Mouse (Mus musculus) splenic B cell, adult 2 months (primary cell): ENCODE measurements around the gene Syde2.

Experiments used
- DNase-seq: peaks from one replicate; pipeline ENCODE4 v3.0.0-alpha.2; 2011; ENCODE audit warnings: low read depth, low spot score
- H3K27me3 ChIP-seq: 2 replicates; pipeline ENCODE4 v1.6.1; 2012; ENCODE audit warnings: mild to moderate bottlenecking, low read length, moderate library complexity, mixed read lengths; ENCODE audit not compliant: control insufficient read depth, poor library complexity, insufficient read depth, severe bottlenecking
- H3K36me3 ChIP-seq: 2 replicates; pipeline ENCODE4 v1.6.1; 2012; ENCODE audit warnings: mild to moderate bottlenecking, low read length, moderate library complexity, mixed read lengths; ENCODE audit not compliant: control insufficient read depth, poor library complexity, insufficient read depth, severe bottlenecking

Gene Syde2

DNA sequence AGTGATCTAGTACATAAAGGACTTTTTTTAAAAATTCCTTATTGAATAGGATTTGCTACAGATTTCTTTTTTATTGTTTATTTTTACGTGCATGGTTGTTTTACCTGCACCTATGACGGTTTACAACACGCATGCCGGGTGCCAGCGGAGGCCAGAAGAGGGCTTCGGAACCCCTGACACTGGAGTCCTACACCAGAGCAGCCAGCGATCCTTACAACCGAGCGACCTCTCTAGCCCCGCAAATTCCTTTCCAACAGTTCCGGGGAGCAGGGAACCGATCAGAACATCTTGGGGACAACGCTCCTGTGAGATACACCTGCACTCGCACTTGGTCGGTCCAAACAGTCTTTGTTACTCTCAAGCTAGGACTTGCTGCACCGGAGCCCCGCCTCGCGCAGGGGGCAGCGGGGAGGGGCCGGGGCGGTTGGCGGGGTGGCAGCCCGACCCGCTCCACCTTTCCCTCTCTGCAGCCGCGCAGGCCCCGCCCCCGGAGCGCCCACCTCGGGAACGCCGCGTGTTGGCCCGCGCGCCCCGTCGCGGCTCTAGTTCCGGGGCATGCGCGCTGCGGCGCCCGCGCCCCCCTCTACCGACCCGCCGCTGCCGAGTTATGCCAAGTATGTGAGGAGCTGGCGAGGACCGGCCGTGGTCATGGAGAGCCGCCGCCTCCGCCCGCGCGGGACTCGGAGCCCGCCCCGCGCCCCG lies at the start of gene Syde2:
TSS of gene Syde2 (plus strand) at position 603 of the 702 bp plus-strand sequence.
- peak; percentile 18 for DNase-seq
- H3K36me3 ChIP-seq, result no peaks in the 10 kb centered on the region
- no peaks in the 10 kb centered on the region for H3K27me3 ChIP-seq

DNA sequence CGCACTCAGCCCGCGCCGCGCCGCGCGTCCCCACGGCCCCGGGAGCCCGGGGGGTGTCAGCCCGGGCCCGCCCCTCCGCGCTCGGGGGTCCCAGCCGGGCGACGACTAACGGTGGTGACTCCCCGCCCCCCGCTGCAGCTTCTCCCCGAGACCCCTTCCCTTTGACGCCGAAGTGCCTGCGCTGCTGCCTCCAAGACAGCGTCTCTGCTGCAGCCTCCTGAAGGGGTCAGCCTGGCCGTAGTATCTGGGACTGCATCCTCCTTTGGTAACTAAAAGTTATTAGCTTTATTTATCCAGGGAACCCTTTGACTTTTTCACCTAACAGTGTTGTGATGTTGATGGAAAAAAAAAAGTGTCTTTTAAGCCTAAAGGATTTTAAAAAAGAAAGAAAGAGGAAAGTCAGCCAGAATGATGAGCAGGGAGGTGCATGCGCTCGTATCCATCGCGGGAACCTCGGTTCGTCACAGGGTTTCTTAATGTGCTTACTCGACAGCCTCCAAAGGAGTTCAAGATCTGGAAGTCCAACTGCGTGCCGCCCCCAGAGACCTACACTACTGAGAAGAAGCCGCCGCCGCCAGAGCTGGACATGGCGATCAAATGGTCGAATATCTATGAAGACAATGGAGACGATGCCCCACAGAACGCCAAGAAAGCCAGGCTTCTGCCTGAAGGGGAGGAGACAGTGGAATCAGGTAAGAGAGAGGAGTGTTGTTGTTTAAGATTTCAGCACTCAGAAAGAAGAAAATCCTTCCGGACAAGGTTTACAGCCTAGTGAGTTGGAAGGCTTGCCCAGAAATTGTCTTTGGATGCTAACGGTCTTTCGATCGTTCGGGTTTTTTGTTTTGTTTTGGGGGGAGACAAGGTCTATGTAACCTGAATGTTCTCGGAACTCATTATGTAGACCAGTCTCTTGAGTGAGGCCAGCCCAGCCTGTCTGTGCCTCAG lies 49.0 kb upstream of the Syde2 start:
- DNase-seq, result peak; percentile 29
- Histone ChIP-seq H3K36me3 (peaks cover 11% of the 10 kb centered on the region), H3K27me3 (no peaks in the 10 kb centered on the region)

DNA sequence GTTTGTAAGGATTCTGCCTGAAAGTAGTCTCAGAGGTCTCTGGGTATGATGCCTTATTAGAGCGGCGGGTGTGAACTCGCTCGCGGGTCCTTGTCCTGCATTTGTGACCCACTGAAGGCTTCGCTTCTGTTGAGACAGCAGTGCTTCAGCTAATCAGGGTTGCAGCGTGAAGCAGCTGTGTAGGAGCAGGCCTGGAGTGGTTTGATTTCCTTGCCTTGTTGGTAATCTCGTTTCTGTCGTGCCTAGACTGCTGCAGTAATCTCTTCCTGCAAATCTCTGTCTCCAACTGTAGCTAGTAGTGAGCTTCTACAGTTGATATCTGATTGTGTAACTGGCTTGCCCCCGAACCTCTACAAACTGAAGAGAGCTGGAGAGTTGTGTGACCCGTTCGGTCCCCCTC lies 48.3 kb upstream of the Syde2 start:
- no peaks in the 10 kb centered on the region for H3K27me3 ChIP-seq

DNA sequence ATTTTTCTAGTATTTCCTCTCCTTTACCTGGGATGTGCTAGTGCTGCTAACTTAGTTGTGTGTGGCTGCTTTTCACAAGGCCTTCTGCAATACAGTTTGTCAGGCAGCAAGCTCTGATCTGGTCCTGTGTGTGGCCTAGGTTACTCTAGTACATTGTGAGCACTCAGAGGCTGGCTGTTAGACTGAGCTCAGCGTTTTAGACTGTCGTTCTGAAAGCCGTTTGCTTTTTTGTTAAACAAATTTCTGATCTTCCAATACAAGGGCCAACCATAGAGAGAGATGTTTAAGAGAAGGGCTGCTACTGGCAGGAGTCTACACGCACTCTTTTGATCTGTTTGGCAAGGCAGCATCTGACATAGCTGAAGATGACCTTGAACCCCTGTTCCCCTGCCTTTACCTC lies 47.7 kb upstream of the Syde2 start:
- no peak for DNase-seq
- Histone ChIP-seq H3K27me3 (no peaks in the 10 kb centered on the region), H3K36me3 (peaks cover 6% of the 10 kb centered on the region)

More for the DNA sequence above, 48.3 kb upstream of the Syde2 start:
- peaks cover 9% of the 10 kb centered on the region for H3K36me3 ChIP-seq
- DNase-seq, result no peak

DNA sequence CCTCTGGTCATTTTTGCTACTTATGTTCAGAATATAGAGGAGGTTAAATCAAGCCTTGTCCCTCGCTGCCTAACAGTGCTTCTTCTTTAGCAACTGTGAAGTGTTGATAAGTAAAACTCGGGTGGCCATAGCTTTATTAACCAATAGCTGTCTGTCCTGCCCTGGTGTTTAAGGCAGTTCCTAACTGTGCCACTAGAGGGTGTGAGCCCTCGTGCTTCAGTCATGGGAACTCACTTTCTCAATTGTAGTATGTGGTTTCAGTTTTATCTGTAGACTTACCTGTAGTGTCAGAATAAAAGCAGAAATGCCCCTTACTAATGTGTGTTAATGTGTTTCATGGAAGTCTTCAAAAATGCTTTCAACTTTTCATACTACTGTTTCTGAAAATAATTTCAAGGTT lies 45.7 kb upstream of the Syde2 start:
- H3K27me3 ChIP-seq, result no peaks in the 10 kb centered on the region
- peaks cover 6% of the 10 kb centered on the region for H3K36me3 ChIP-seq
- peak; percentile 93 for DNase-seq

DNA sequence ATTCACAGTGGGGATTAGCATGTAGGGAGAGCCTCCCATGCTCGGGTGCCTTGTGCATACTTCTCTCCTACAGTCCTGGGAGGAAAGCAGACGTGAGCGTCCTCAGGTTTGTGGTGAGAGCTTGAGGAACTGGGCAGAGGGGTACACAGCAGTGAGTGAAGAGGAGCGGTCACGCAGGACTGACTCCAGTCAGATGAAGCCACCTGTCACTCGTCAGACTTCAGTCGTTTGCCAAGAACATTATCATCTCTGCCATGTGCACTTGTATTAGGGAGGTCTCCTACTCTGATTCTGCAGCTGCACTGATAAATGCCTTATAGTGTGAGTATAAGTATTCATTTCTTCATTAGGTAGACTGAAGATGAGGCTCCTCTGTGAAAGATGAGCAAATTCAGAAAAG lies 43.3 kb upstream of the Syde2 start:
- Histone ChIP-seq H3K36me3 (peaks cover 6% of the 10 kb centered on the region), H3K27me3 (no peaks in the 10 kb centered on the region)
- peak; percentile 45 for DNase-seq

DNA sequence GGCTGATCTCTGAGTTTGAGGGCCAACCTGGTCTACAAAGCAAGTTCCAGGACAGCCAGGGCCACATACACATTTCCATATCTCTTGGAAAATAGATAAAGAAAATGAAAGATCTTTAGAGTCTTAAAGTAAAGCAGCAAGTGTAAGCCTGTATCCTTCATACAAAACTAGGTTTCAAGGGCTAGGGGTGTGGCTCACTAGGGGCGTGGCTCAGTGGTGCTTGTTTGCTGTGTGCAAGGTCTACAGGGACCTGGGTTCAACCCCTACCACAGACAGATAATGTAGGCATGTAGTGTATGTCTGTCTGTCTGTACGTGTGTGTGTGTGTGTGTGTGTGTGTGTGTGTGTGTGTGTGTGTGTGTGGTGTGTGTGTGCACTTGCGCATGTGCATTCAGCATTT lies 41.8 kb upstream of the Syde2 start:
- DNase-seq, result no peak
- Histone ChIP-seq H3K36me3 (peaks cover 6% of the 10 kb centered on the region), H3K27me3 (no peaks in the 10 kb centered on the region)

DNA sequence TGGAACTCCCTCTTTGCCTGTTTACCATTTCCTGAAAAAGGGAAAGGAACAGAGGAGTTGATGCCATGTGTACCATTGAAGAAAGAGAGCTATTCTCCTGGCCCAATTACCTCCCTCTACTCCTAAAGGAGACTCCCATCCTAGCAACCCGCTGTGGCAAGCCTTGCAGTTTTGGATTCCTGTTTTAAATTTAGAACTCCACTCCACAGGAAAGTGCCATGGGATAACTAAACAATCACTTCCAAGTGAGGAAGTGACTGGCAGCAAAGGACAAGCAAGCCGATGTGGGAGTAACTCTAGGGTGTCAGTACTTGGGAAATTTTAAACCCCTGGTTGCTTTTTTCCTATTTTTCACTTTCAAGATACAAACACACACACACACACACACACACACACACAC lies 41.0 kb upstream of the Syde2 start:
- Histone ChIP-seq H3K36me3 (peaks cover 4% of the 10 kb centered on the region), H3K27me3 (no peaks in the 10 kb centered on the region)
- no peak for DNase-seq

DNA sequence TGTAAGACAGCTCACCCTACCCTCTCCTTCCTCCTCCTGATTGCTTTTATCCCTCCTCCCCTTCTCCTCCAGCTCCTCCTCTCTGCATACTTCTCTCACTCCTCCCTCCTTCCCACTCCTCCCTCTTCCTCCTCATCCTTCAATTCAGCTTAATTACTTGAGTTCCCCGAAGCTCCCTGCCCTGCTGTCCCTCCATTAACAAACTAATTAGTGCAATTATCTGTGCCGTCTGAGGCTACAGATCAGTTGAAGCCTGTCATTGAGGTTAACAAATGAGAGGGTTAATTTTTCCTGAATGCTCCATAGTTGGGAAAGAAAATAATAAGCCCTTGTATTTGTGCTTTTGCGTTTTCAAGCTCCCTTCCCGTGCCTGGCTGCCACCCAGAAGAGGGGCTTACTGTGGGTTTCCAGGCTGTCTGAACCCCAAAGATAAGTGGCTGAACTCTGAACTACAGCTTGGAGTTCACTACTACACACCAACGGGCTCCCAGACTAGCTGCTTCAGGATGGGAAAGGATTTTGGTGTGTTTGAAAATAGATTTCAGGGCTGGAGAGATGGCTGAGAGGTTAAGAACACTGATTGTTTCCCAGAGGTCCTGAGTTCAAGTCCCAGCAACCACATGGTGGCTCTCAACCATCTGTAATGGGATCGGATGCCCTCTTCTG lies 40.0 kb upstream of the Syde2 start:
- peaks cover 3% of the 10 kb centered on the region for H3K36me3 ChIP-seq
- H3K27me3 ChIP-seq, result no peaks in the 10 kb centered on the region
- no peak for DNase-seq

DNA sequence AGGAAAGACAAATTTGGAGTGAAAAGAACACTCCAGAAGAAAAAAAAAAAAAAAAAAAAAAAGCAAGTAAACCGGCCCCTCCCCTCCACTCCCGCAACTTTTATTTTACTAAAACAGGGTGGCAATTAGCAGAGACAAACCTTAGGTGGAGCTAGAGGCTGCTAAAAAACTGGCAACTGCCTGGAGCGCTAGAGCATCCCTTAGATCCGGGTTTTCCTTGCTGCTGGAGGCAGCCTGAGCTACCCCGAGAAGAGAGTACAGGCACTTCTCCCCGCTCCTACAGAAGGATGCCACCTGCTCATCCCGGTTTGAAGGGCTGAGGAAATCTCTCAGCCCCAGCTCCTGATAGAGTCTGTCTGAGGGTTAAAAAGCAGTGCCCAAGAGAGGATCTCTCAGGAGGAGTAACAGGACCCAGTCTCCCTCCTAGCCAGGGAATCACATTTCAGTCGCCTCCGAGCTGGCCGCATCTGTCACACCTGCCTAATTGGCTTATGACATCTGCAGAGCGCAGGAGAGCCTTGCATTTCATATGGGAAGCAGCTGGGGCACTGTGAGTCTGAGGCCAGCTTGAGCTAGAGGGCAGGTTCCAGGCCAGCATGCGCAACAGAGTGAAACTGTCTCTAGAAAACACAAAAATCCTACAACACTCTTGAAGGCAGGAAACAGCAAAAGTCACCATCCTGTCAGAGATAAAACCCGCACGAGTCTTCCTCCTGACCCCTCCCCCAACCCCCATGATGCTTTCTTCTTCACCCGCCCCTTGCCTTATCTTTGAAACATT lies 37.4 kb upstream of the Syde2 start:
- Histone ChIP-seq H3K36me3 (peaks cover 2% of the 10 kb centered on the region; the same call in 1 of the 2 replicates), H3K27me3 (no peaks in the 10 kb centered on the region)
- peak; percentile 52 for DNase-seq

DNA sequence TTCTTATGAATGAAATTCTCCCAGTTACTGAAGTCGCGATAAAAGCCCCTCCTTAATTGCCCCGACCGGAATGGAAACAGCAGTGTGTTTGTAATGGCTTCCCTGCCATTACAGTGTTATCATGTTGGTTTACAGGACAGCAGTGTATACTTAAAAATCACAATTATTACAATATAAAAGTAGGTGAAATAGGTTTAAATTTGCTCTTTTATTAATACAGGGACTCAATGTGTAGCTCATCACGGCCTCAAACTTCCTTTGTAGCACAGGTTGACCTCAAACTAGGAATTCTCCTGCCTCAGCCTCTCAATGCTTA lies 36.9 kb upstream of the Syde2 start:
- DNase-seq, result no peak
- Histone ChIP-seq H3K36me3 (no peaks in the 10 kb centered on the region), H3K27me3 (no peaks in the 10 kb centered on the region)

DNA sequence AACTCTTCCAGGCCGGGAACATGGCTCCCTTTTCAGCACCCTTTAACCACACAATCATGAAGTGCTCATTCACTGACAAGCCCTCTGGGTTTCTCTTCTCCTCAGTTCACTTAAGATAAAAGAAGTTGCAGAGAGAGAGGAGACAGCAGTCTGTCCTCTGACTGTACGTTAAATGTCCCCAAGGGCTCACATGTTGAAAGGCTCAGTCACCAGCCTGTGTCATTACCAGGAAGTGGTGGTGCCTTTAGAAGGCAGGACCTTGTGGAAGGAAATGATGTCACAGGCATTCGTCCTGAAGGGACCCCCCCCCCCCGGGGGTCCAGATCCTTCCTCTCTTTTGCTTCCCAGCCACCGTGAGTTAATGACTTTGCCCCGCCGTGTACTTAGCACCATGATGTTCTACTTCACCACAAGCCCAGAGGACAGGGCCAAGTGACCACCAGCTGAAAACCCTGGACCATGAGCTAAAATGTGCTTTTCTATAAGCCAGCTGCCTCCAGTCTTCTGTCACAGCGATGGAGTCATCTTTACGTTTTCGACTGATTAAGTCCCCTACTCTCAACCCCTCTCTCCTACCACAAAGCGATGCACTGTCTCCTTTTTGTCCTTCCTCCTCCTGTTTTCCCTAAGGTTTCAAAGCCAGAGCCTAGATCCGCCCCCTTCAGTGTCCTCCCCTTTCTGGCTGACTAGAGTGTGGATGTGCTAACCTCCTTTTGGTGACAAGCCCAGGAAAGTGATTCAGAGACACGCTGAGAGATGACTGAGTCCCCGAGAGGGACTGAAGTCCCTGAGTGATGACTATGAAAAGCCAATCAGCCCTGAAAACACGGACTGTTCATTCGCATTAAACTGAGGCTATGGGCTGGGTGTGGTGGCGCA lies 36.1 kb upstream of the Syde2 start:
- peak; percentile 67 for DNase-seq
- H3K27me3 ChIP-seq, result no peaks in the 10 kb centered on the region
- no peaks in the 10 kb centered on the region for H3K36me3 ChIP-seq

DNA sequence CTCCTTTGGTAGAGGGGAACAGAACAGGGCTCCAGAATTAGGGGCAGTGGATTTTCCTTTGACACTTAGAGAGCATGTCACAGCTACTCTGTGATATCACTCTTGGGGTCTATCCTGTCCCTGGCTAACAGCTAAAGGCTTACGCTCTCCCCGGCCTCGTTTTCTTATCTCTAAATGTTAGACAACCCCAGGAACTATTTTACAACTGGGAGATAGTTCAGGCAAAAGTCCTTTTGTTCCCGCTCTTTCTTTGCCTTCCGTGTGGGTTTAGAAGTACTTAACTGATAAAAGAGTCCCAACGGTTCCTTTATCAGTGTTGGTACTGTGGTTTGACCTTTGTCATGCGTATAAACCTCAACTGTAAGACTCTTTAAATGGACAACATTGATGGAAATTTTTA lies 34.7 kb upstream of the Syde2 start:
- DNase-seq, result no peak
- no peaks in the 10 kb centered on the region for H3K36me3 ChIP-seq
- H3K27me3 ChIP-seq, result no peaks in the 10 kb centered on the region

DNA sequence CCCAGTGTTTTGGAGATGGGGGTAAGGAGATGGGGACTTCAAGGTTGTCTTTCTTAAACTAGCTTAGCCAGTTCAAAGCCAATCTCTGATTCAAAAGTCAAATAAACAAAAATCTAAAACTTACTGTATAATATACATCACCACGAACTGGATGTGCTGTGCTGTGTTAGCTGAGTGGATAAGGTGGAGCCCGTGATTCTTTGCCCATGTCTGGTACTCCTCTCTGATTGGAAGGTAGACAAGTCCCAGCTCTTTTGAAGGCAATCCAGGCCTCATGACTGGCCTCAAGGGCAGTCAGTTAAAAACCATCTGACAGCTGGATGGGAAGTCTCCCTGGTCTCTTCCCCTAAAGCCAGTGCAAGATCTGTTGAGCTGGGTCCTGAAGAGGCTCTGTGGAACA lies 34.3 kb upstream of the Syde2 start:
- no peak for DNase-seq
- no peaks in the 10 kb centered on the region for H3K36me3 ChIP-seq
- no peaks in the 10 kb centered on the region for H3K27me3 ChIP-seq
